8 mouse cellular contexts compared by ENCODE assay signal in the genomic region with DNA sequence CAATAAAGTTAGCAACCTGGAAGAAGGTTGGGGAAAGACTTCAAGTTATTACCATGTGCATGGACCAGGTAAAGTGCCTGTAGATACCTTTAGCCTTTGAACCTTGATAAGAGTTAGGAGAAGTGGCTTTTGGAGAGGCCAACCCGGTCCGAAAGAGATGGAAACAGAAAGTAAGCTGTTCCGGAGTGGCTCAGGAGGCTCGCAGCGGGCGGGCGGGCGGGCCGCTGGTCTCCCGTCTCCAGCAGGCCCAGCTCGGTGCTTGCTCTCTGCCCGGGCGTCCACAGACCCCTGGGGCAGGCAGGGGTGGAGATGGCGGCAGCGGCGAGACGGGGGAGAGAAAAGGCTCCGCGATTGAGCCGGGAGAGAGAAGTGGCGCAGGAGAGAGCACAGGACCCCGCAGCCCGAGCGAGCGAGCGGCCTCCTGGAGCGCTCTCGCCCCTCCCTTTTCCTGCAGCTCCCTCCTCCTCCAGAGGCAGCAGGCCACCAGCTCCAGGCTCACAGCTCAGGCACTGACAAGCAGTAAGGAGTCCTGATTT. TPM values are rescaled to one million over a fixed set of nuclear protein-coding genes. Genes with fewer than 3 reads are reported as not detected.
DNase-seq lines count a peak whose midpoint lies in the region; ATAC-seq lines count a peak whose summit lies in the region.

Gene Asah2 (minus strand): TSS at position 441 of the 536 bp plus-strand sequence.

- H3K4me3 ChIP-seq in intestine, embryonic 14.5 days (ENCODE audit: low read depth, low read length) = peak within 1 kb of the TSS; percentile 59

- peak within 1 kb of the TSS; percentile 92 for H3K27ac ChIP-seq in intestine, embryonic 14.5 days (ENCODE audit: low read depth)

- ATAC-seq in intestine, embryonic 14.5 days (replicated peaks; ENCODE audit: low FRiP score, low TSS enrichment, low read depth) = peak; percentile 94
- peak; percentile 91 for ATAC-seq in megakaryocyte progenitor cell, adult 5-6 weeks (replicated peaks; ENCODE audit: poor library complexity)

- no peaks in the 10 kb centered on the region for H3K36me3 ChIP-seq in intestine, embryonic 14.5 days (ENCODE audit: control insufficient read depth, insufficient read depth, low read length)

- intact Hi-C loops in gastrocnemius, postnatal 14 days (cut with DNase I; ENCODE audit: low total_unique reads) = no loop called here
- intact Hi-C loops in left cerebral cortex, postnatal 10 days (cut with DNase I) = loop anchor here (10.0 kb wide), 1 partner anchor 133 kb away; no protein-coding TSS in a partner anchor

- peak within 1 kb of the TSS; percentile 83 for H3K9ac ChIP-seq in intestine, embryonic 14.5 days (ENCODE audit: low read length)

- peak within 1 kb of the TSS; percentile 55 for H3K4me2 ChIP-seq in intestine, embryonic 14.5 days (ENCODE audit: low read length)

- DNase-seq in adrenal gland, adult (ENCODE audit: inconsistent age in 2 of 2, low spot score in 1 of 2) = peak; percentile 87 to 96
- peak; percentile 81 for DNase-seq in embryo, embryonic 10 days (ENCODE audit: low spot score)
- DNase-seq in gastrocnemius, postnatal 14 days = peak; percentile 80
- DNase-seq in intestine, embryonic 14.5 days (ENCODE audit: low spot score) = peak; percentile 91
- peak; percentile 31 to 87 for DNase-seq in left cerebral cortex, postnatal 10 days (ENCODE audit: extremely low spot score in 1 of 2, low spot score in 2 of 2)
- DNase-seq in right cerebral cortex, postnatal 25 days = peak; percentile 83
- DNase-seq in yolk sac, embryonic 10.5 days (ENCODE audit: low spot score) = peak; percentile 86

- no peaks in the 10 kb centered on the region for H3K27me3 ChIP-seq in intestine, embryonic 14.5 days (replicated peaks; ENCODE audit: control insufficient read depth, insufficient read depth, low read length)

- 1% methylated on average over 22 of the region's 28 CpGs for WGBS in intestine, embryonic 14.5 days

- no peaks in the 10 kb centered on the region for H3K4me1 ChIP-seq in intestine, embryonic 14.5 days (replicated peaks; ENCODE audit: control insufficient read depth, insufficient read depth, low read length)

- H3K9me3 ChIP-seq in intestine, embryonic 14.5 days (ENCODE audit: control insufficient read depth, low read length) = no peaks in the 10 kb centered on the region

RNA-seq across cellular contexts. Expression of gene Asah2, which starts in this region (rescaled TPM):
- total RNA-seq in gastrocnemius, postnatal 14 days (2021) = 1 to 10 TPM; 6.4 to 6.6 TPM
- 1.9 and 2.0 TPM in 2 replicates for polyA plus RNA-seq in intestine, embryonic 14.5 days (2014; fragmentation: Nextera tagmentation; extraction: Ambion mirVana)
- 1 to 10 TPM; 3.5 to 5.2 TPM for total RNA-seq in left cerebral cortex, postnatal 10 days (2021)
- 5.2 and 7.4 TPM in 2 replicates for total RNA-seq in megakaryocyte progenitor cell, adult 5-6 weeks (2015)
- 8.4 and 8.5 TPM in 2 replicates for total RNA-seq in megakaryocyte progenitor cell, adult 5-6 weeks (2017)

Comparison
In these comparisons a context has a peak if more than half of its experiments do, and no peak if none do; other contexts are left out.
1. Peak in every context shown above with its lines: DNase-seq, ATAC-seq, H3K4me3 ChIP-seq and H3K27ac ChIP-seq.